Mouse (Mus musculus): ENCODE data around the gene Efhd1. TPM values are rescaled to one million over a fixed set of nuclear protein-coding genes. Genes with fewer than 3 reads are reported as not detected.
A peak's percentile ranks its signal among the peaks of the same experiment; 100 is the strongest.

The Efhd1 gene
- total RNA-seq (2021): 100 to 1,000 TPM; 317 to 479 TPM
- long read RNA-seq, experiment 1, transcript Efhd1-201 (4 exons, 1,854 nt): major isoform, 162 of 267 reads
- long read RNA-seq, experiment 1, transcript Efhd1-202 (5 exons, 1,726 nt): minor isoform, 18 of 267 reads
- long read RNA-seq, experiment 1, partial matches to known transcripts: 1 of 267 reads
- long read RNA-seq, experiment 1, other reads (novel, unspliced or antisense): 86 of 267 reads
- long read RNA-seq, experiment 2, transcript Efhd1-202 (5 exons, 1,726 nt): minor isoform, 6 of 88 reads
- long read RNA-seq, experiment 2, transcript Efhd1-201 (4 exons, 1,854 nt): major isoform, 68 of 88 reads
- long read RNA-seq, experiment 2, partial matches to known transcripts: 0 of 88 reads
- long read RNA-seq, experiment 2, other reads (novel, unspliced or antisense): 14 of 88 reads

GRCm38 (mm10) chr1:87264134-87265006 is at the start of gene Efhd1:
TSS of gene Efhd1 (plus strand) at chr1:87264363.
- peak; percentile 87 to 90 for DNase-seq

- DNase-seq: no peak
Observed at GRCm38 (mm10) chr1:87214748-87215147, 49.4 kb upstream of the Efhd1 start.

- peak in 1 of 2 experiments; percentile 23 for DNase-seq
Observed at GRCm38 (mm10) chr1:87217938-87218337, 46.2 kb upstream of the Efhd1 start.

- no peak for DNase-seq
Observed at GRCm38 (mm10) chr1:87225739-87226138, 38.4 kb upstream of the Efhd1 start.

GRCm38 (mm10) chr1:87226409-87227159 is 37.6 kb upstream of the Efhd1 start:
- DNase-seq: no peak

GRCm38 (mm10) chr1:87227160-87227550 is 37.0 kb upstream of the Efhd1 start:
- DNase-seq: no peak

- no peak for DNase-seq
Observed at GRCm38 (mm10) chr1:87230606-87231005, 33.6 kb upstream of the Efhd1 start.

- DNase-seq: no peak
Observed at GRCm38 (mm10) chr1:87232197-87232596, 32.0 kb upstream of the Efhd1 start.

- no peak for DNase-seq
Observed at GRCm38 (mm10) chr1:87239056-87239455, 25.1 kb upstream of the Efhd1 start.

GRCm38 (mm10) chr1:87243021-87243420 is 21.1 kb upstream of the Efhd1 start:
- DNase-seq: no peak

- no peak for DNase-seq
Observed at GRCm38 (mm10) chr1:87245430-87245829, 18.7 kb upstream of the Efhd1 start.

GRCm38 (mm10) chr1:87245929-87246815 is 18.0 kb upstream of the Efhd1 start:
- peak; percentile 90 to 91 for DNase-seq

GRCm38 (mm10) chr1:87252040-87252609 is 12.0 kb upstream of the Efhd1 start:
- no peak for DNase-seq

- no peak for DNase-seq
Observed at GRCm38 (mm10) chr1:87255173-87255572, 9.0 kb upstream of the Efhd1 start.

GRCm38 (mm10) chr1:87257691-87258090 is 6.5 kb upstream of the Efhd1 start:
- DNase-seq: peak; percentile 66 to 69

GRCm38 (mm10) chr1:87258484-87258883 is 5.7 kb upstream of the Efhd1 start:
- DNase-seq: peak; percentile 75 to 79

GRCm38 (mm10) chr1:87259316-87259715 is 4.8 kb upstream of the Efhd1 start:
- no peak for DNase-seq

GRCm38 (mm10) chr1:87263257-87263656 is 906 bp upstream of the Efhd1 start:
- no peak for DNase-seq

- DNase-seq: no peak
Observed at GRCm38 (mm10) chr1:87263796-87264133, 398 bp upstream of the Efhd1 start.

GRCm38 (mm10) chr1:87265200-87265599 is 1.0 kb downstream of the Efhd1 start:
- no peak for DNase-seq
